Mouse (Mus musculus) central nervous system, embryonic 18 days (tissue): Measurements from ENCODE around the gene Mnat1. TPM values are rescaled to one million over a fixed set of nuclear protein-coding genes. Genes with fewer than 3 reads are reported as not detected.

Experiments
- polyA plus RNA-seq: library from polyadenylated mRNA; depleted of rRNA; stranded (reverse); fragments of >200 nt; gene quantifications from 2 replicates; pipeline ENCODE4 v1.2.3, GENCODE M21; 2012; rRNA removed

Gene Mnat1
- 14.4 and 17.4 TPM in 2 replicates for polyA plus RNA-seq

DNA sequence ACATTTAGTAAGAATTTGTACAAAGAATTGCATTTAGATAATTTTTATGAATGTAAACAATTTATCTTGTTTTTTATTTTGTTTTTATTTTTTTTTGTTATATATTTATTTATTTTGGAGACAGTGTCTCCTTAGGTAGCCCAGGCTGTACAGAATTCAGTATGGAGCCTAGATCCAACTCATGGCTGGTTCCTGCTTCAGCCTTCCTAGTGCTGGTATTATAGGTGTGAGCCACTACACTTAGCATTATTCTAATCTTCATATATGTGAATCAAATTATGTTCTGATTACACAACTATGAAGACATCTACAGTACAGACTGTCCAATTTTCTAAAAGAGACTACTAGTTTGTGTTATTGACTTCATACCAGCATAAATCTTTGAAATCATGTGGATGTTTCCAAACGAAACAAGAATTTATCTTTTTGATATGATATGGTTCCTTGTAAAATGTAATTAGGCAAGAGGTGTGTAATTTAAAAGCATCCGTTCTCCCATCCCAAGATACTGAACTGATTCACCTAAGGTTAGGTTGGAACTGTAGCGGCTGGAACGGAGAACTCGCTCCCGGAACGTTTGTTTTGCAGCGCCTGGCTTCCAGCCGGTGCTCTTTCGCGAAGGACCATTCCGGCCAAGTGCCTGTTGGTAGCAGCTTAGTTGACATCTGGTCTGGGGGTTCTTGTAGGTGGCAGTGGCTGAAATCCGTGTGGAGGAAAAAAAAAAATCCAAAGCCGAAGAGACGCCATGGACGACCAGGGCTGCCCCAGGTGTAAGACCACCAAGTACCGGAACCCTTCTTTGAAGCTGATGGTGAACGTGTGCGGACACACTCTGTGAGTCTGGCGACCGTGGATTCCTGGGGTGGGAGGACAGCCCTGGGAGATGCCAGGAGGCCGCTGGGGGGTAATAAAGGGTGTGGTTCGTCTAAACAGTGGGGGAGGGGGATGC lies at the start of gene Mnat1:
Mnat1 (plus strand) TSS at position 625 of the 949 bp plus-strand sequence.

DNA sequence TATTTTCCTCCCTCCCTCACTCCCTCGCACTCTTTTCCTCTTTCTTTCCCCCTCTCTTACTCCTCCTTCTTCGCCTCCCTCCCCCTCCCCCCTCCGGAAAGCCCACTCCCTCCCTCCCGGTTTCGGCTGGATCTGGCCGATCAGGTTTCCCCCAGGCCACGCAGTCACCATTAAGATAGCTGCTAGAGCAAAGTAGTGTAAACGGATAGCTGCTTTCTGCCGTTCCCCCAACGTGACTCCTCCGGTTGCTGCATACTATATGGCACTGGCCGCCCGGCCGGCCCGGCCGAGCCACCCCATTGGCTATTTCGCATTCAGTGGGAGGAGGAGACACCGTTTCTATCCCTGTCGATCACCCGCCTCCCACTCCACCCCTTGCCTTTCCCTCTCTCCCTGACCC lies 10.3 kb upstream of the Mnat1 start, which contains the start of gene Six4:
Six4 (minus strand) TSS at position 261 of the 400 bp plus-strand sequence.

DNA sequence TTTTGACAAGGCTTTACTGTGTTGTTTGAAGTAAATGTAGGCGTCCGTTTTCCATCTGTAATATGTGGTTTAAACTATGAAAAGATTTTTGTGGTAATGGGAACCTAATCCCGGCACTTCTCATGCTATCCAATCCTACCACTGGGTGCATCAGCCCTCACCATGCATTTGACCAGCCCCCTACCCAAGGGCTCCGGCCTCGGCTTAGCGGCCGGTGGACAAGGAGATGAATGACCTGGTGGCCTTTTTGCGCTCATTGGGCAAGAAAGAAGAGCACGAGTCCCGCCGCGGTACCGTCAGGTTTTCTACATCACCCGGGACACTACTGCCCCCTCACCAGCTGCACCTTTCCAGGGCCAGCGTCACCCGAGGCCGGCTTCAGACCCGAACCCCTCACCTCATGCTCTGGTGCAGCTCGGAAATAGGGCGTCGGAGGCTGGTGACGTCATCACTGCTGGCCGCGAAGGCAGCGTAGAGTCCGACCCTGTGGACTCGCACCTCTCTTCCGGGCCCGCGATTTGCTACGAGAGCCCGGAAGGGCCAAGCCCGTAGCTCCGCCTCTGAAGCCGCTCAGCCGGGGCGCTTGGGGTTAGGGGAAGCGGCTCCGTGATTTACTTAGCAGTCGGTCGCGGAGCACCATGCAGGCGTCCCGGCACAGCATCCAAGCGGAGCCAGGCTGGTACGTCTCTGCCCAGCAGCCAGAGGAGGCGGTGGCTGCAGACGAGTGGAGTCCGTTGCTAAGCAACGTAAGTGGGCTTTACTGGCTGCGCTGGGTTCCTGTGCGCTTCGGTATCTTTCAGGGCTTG lies 163.0 kb downstream of the Mnat1 start, which contains the start of the genes Trmt5 and Slc38a6:
Trmt5 (minus strand) TSS at position 424 of the 806 bp plus-strand sequence.
Slc38a6 (plus strand) TSS at position 493 of the 806 bp plus-strand sequence.

Other genes starting within 250 kb of the Mnat1 start
- 0.52 and 0.54 TPM in 2 replicates for gene Six6, start 183.8 kb upstream of the Mnat1 start, polyA plus RNA-seq
- gene 4930447C04Rik, start 182.9 kb upstream of the Mnat1 start, polyA plus RNA-seq, result 13.5 and 15.6 TPM in 2 replicates
- 0.39 and 2.1 TPM in 2 replicates for gene Six1, start 69.8 kb upstream of the Mnat1 start, polyA plus RNA-seq
- 0.19 and 0.43 TPM in 2 replicates for gene Six4, start 10.3 kb upstream of the Mnat1 start, polyA plus RNA-seq
- gene Trmt5, start 163.0 kb downstream of the Mnat1 start, polyA plus RNA-seq, result 12.2 and 13.1 TPM in 2 replicates
- 28.9 and 30.1 TPM in 2 replicates for gene Slc38a6, start 163.1 kb downstream of the Mnat1 start, polyA plus RNA-seq